Mouse (Mus musculus) MEL (cell line): Measurements from ENCODE around the gene Krtap5-4.
"Not testable (repeated sequence)": the region's sequence is repeated elsewhere in the genome, so short reads cannot be mapped to it uniquely, and the experiment has no call there.

Experiments used
- CTCF ChIP-seq, 3 experiments: IDR thresholded peaks in 2 of 3; conservative IDR thresholded peaks in 1 of 3; 2 replicates each; pipeline ENCODE4 v1.5.1; 2011 to 2012; ENCODE audit warnings: low read length in 3 of 3, low read depth in 2 of 3, mild to moderate bottlenecking in 2 of 3, improper control_type of control experiment in 1 of 3, inconsistent platforms in 1 of 3, mixed read lengths in 1 of 3, moderate library complexity in 1 of 3; ENCODE audit not compliant: control insufficient read depth in 1 of 3, insufficient read depth in 1 of 3, poor library complexity in 1 of 3, severe bottlenecking in 1 of 3
- ELF1 ChIP-seq: IDR thresholded peaks from 2 replicates; pipeline ENCODE4 v1.6.1; 2014; ENCODE audit warnings: low read depth, mild to moderate bottlenecking, inconsistent platforms, low read length, improper control_type of control experiment, moderate library complexity
- GABPA ChIP-seq: IDR thresholded peaks from 2 replicates; pipeline ENCODE4 v1.6.1; 2012; ENCODE audit warnings: low read depth, mild to moderate bottlenecking, inconsistent platforms, low read length, improper control_type of control experiment, moderate library complexity
- MAFK ChIP-seq: IDR thresholded peaks from 2 replicates; pipeline ENCODE4 v1.6.1; 2011; ENCODE audit warnings: low read depth, mild to moderate bottlenecking, low read length, improper control_type of control experiment, borderline replicate concordance
- MAZ ChIP-seq: IDR thresholded peaks from 2 replicates; pipeline ENCODE4 v1.6.1; 2012; ENCODE audit warnings: low read depth, mild to moderate bottlenecking, inconsistent platforms, low read length, improper control_type of control experiment
- POLR2A ChIP-seq, 2 experiments: IDR thresholded peaks; 2 replicates each; pipeline ENCODE4 v1.6.1; 2011 to 2012; ENCODE audit warnings: low read length in 2 of 2, mild to moderate bottlenecking in 2 of 2, control low read depth in 1 of 2, improper control_type of control experiment in 1 of 2, low read depth in 1 of 2, moderate library complexity in 1 of 2; ENCODE audit not compliant: control insufficient read depth in 1 of 2, insufficient read depth in 1 of 2, poor library complexity in 1 of 2

GRCm38 (mm10) chr7:142278183-142278582, 25.2 kb upstream of the Krtap5-4 start:
- TF ChIP-seq MAFK; ELF1; GABPA; POLR2A (IDR thresholded peaks at IDR 0.05; ENCODE audit: control insufficient read depth in 1 of 2, insufficient read depth in 1 of 2, low read depth in 1 of 2, low read length in 2 of 2, poor library complexity in 1 of 2); MAZ: not testable (repeated sequence)
- TF ChIP-seq CTCF (IDR thresholded peaks at IDR 0.05 in 2 of 3, conservative IDR thresholded peaks at IDR 0.05 in 1 of 3; ENCODE audit: control insufficient read depth in 1 of 3, insufficient read depth in 1 of 3, low read depth in 2 of 3, low read length in 3 of 3, poor library complexity in 1 of 3, severe bottlenecking in 1 of 3): peak; percentile 50 to 68 (median 67)
